Mouse (Mus musculus) heart, embryonic 12.5 days (tissue): Measurements from ENCODE around the gene Sdc3. TPM values are rescaled to one million over a fixed set of nuclear protein-coding genes. Genes with fewer than 3 reads are reported as not detected.
A peak's percentile ranks its signal among the peaks of the same experiment; 100 is the strongest.

ENCODE experiments used
- ATAC-seq: fragments of 200-750 bp; cut with Nextera tagmentation; 2 replicates; pipeline ENCODE4 v1.8.0; 2017; ENCODE audit warnings: moderate TSS enrichment, moderate library complexity; ENCODE audit not compliant: insufficient number of reproducible peaks, low FRiP score
- H3K27ac ChIP-seq: fragments of 300-500 bp; sonication (generic); 2 replicates; pipeline ENCODE4 v1.5.1; 2016; ENCODE audit warnings: mild to moderate bottlenecking, moderate library complexity; ENCODE audit not compliant: poor library complexity, severe bottlenecking
- H3K27me3 ChIP-seq: fragments of 300-500 bp; sonication (generic); replicated peaks from 2 replicates; pipeline ENCODE4 v1.6.1; 2016; ENCODE audit warnings: mild to moderate bottlenecking, moderate library complexity
- H3K36me3 ChIP-seq: fragments of 300-500 bp; sonication (generic); 2 replicates; pipeline ENCODE4 v1.6.1; 2016; ENCODE audit warnings: mild to moderate bottlenecking, moderate library complexity
- H3K4me1 ChIP-seq: fragments of 300-500 bp; sonication (generic); replicated peaks from 2 replicates; pipeline ENCODE4 v1.6.1; 2016; ENCODE audit warnings: mild to moderate bottlenecking
- H3K4me2 ChIP-seq: fragments of 300-500 bp; sonication (generic); 2 replicates; pipeline ENCODE4 v1.6.1; 2016; ENCODE audit warnings: mild to moderate bottlenecking, moderate library complexity
- H3K4me3 ChIP-seq: fragments of 300-500 bp; sonication (generic); 2 replicates; pipeline ENCODE4 v1.5.1; 2016; ENCODE audit warnings: mild to moderate bottlenecking
- H3K9ac ChIP-seq: fragments of 300-500 bp; sonication (generic); 2 replicates; pipeline ENCODE4 v1.6.1; 2016; ENCODE audit warnings: mild to moderate bottlenecking, moderate library complexity
- H3K9me3 ChIP-seq: fragments of 300-500 bp; sonication (generic); replicated peaks from 2 replicates; pipeline ENCODE4 v1.6.1; 2016; ENCODE audit warnings: mild to moderate bottlenecking, moderate library complexity
- WGBS: fragments of 180-500 bp; shearing (Covaris S2); methylation state at CpG from one replicate; pipeline ENCODE4 v1.1.7; 2016; 5-methylcytosine and 5-hydroxymethylcytosine counted together
- polyA plus RNA-seq: library from polyadenylated mRNA; unstranded; fragments of >200 nt; fragmentation: Nextera tagmentation; extraction: Ambion mirVana; gene quantifications from 2 replicates; pipeline ENCODE4 v1.2.1, GENCODE M21; 2016

Sdc3 gene
- polyA plus RNA-seq, 1 experiment from 2014 or later = 35.9 TPM

DNA sequence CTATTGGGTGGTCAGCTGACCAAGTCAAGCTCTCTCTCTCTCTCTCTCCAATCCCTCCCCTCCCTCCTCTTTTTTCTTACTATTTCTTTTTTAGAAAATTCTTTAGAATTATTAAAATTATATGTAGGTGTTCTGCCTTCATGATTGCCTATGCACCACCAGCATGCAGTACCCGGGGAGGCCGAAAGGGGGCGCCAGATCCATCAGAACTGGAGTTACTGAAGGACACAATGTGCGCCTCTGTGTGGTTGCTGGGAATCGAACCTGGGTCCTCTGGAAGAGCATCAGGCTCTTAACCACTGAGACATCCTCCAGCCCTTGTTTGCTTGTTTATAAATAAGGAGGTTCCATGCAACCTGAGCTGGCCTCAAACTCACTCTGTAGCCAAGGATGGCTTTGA, 81.1 kb downstream of the Sdc3 start:
- no peak for ATAC-seq
- no peak overlapping the region for H3K27ac ChIP-seq
- 74% methylated on average over 5 of the region's 5 CpGs for WGBS
- H3K36me3 ChIP-seq = no peaks in the 10 kb centered on the region
- peaks cover 16% of the 10 kb centered on the region for H3K4me1 ChIP-seq
- no peak overlapping the region for H3K9ac ChIP-seq
- peaks cover 15% of the 10 kb centered on the region for H3K27me3 ChIP-seq
- no peak overlapping the region for H3K4me2 ChIP-seq
- no peak overlapping the region for H3K4me3 ChIP-seq
- no peaks in the 10 kb centered on the region for H3K9me3 ChIP-seq

DNA sequence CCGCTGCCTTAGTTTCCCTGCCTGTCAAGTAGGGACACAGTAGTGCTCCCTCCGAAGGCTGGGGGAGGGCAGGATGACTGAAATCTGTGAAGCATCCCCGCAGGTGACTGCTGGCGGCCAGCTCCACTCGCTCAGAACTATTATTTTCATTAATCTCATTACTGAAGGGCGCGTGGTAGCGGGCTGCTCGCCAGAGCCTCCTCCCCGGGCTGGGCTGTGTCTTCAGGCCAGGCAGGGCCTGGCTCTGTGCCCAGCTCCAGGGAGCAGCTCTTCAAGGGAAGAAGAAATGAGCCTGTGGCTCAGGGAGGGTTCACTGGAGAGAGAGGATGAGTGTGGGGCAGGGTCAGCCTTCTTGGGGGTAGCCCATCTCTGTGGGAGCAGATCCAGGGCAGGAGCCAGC, 82.3 kb downstream of the Sdc3 start:
- ATAC-seq = peak; percentile 31; the same call in 1 of the 2 replicates
- Histone ChIP-seq H3K4me3 (no peak overlapping the region), H3K4me2 (peak overlapping the region; percentile 30), H3K36me3 (no peaks in the 10 kb centered on the region), H3K4me1 (peaks cover 21% of the 10 kb centered on the region), H3K9me3 (no peaks in the 10 kb centered on the region), H3K27ac (no peak overlapping the region), H3K27me3 (peaks cover 19% of the 10 kb centered on the region), H3K9ac (no peak overlapping the region)
- 21% methylated on average over 10 of the region's 10 CpGs for WGBS

Other genes starting within 250 kb of the Sdc3 start
- 1.1 and 1.3 TPM in 2 replicates for gene Nkain1, start 218.4 kb upstream of the Sdc3 start, polyA plus RNA-seq
- gene Pum1, start 129.2 kb upstream of the Sdc3 start, polyA plus RNA-seq = 68.7 and 70.2 TPM in 2 replicates
- 13.7 and 16.0 TPM in 2 replicates for gene Laptm5, start 120.6 kb downstream of the Sdc3 start, polyA plus RNA-seq
- 0.08 TPM in 1 of 2 replicates, not detected in the other for gene Matn1, start 151.8 kb downstream of the Sdc3 start, polyA plus RNA-seq